Mouse (Mus musculus) heart, embryonic 12.5 days (tissue): ENCODE data around the gene Cytip. TPM values are rescaled to one million over a fixed set of nuclear protein-coding genes. Genes with fewer than 3 reads are reported as not detected.

Source experiments
- ATAC-seq: fragments of 200-750 bp; cut with Nextera tagmentation; 2 replicates; pipeline ENCODE4 v1.8.0; 2017; ENCODE audit warnings: moderate TSS enrichment, moderate library complexity; ENCODE audit not compliant: insufficient number of reproducible peaks, low FRiP score
- H3K27ac ChIP-seq: fragments of 300-500 bp; sonication (generic); 2 replicates; pipeline ENCODE4 v1.5.1; 2016; ENCODE audit warnings: mild to moderate bottlenecking, moderate library complexity; ENCODE audit not compliant: poor library complexity, severe bottlenecking
- H3K27me3 ChIP-seq: fragments of 300-500 bp; sonication (generic); replicated peaks from 2 replicates; pipeline ENCODE4 v1.6.1; 2016; ENCODE audit warnings: mild to moderate bottlenecking, moderate library complexity
- H3K36me3 ChIP-seq: fragments of 300-500 bp; sonication (generic); 2 replicates; pipeline ENCODE4 v1.6.1; 2016; ENCODE audit warnings: mild to moderate bottlenecking, moderate library complexity
- H3K4me1 ChIP-seq: fragments of 300-500 bp; sonication (generic); replicated peaks from 2 replicates; pipeline ENCODE4 v1.6.1; 2016; ENCODE audit warnings: mild to moderate bottlenecking
- H3K4me2 ChIP-seq: fragments of 300-500 bp; sonication (generic); 2 replicates; pipeline ENCODE4 v1.6.1; 2016; ENCODE audit warnings: mild to moderate bottlenecking, moderate library complexity
- H3K4me3 ChIP-seq: fragments of 300-500 bp; sonication (generic); 2 replicates; pipeline ENCODE4 v1.5.1; 2016; ENCODE audit warnings: mild to moderate bottlenecking
- H3K9ac ChIP-seq: fragments of 300-500 bp; sonication (generic); 2 replicates; pipeline ENCODE4 v1.6.1; 2016; ENCODE audit warnings: mild to moderate bottlenecking, moderate library complexity
- H3K9me3 ChIP-seq: fragments of 300-500 bp; sonication (generic); replicated peaks from 2 replicates; pipeline ENCODE4 v1.6.1; 2016; ENCODE audit warnings: mild to moderate bottlenecking, moderate library complexity
- WGBS: fragments of 180-500 bp; shearing (Covaris S2); methylation state at CpG from one replicate; pipeline ENCODE4 v1.1.7; 2016; 5-methylcytosine and 5-hydroxymethylcytosine counted together
- polyA plus RNA-seq: library from polyadenylated mRNA; unstranded; fragments of >200 nt; fragmentation: Nextera tagmentation; extraction: Ambion mirVana; gene quantifications from 2 replicates; pipeline ENCODE4 v1.2.1, GENCODE M21; 2016

Cytip gene
- 0.14 and 0.27 TPM in 2 replicates for polyA plus RNA-seq

- no peak within 1 kb of the TSS for H3K9ac ChIP-seq
- H3K9me3 ChIP-seq: no peaks in the 10 kb centered on the region
- no peak for ATAC-seq
- H3K27ac ChIP-seq: no peak within 1 kb of the TSS
- no peaks in the 10 kb centered on the region for H3K36me3 ChIP-seq
- no peak within 1 kb of the TSS for H3K4me2 ChIP-seq
- WGBS: 61% methylated on average over 4 of the region's 4 CpGs
- no peaks in the 10 kb centered on the region for H3K4me1 ChIP-seq
- H3K4me3 ChIP-seq: no peak within 1 kb of the TSS
- H3K27me3 ChIP-seq: no peaks in the 10 kb centered on the region
These were observed at the start of gene Cytip for GRCm38 (mm10) chr2:58195346-58195745. Cytip (minus strand) TSS chr2:58195532.

GRCm38 (mm10) chr2:58240639-58241038 lies 45.3 kb upstream of the Cytip start:
- no peaks in the 10 kb centered on the region for H3K27me3 ChIP-seq
- 71% methylated on average over 4 of the region's 4 CpGs for WGBS

GRCm38 (mm10) chr2:58237487-58237886 lies 42.2 kb upstream of the Cytip start:
- H3K4me3 ChIP-seq: no peak overlapping the region
- no peak overlapping the region for H3K4me2 ChIP-seq
- no peak for ATAC-seq
- no peak overlapping the region for H3K9ac ChIP-seq
- H3K27ac ChIP-seq: no peak overlapping the region
- WGBS: 66% methylated on average over 2 of the region's 2 CpGs
- H3K9me3 ChIP-seq: no peaks in the 10 kb centered on the region
- H3K27me3 ChIP-seq: no peaks in the 10 kb centered on the region
- no peaks in the 10 kb centered on the region for H3K4me1 ChIP-seq
- H3K36me3 ChIP-seq: no peaks in the 10 kb centered on the region

More at GRCm38 (mm10) chr2:58240639-58241038, 45.3 kb upstream of the Cytip start:
- Histone ChIP-seq H3K4me2 (no peak overlapping the region), H3K36me3 (no peaks in the 10 kb centered on the region), H3K4me3 (no peak overlapping the region), H3K27ac (no peak overlapping the region), H3K9me3 (no peaks in the 10 kb centered on the region), H3K4me1 (no peaks in the 10 kb centered on the region), H3K9ac (no peak overlapping the region)
- no peak for ATAC-seq

GRCm38 (mm10) chr2:58199442-58199841 lies 4.1 kb upstream of the Cytip start:
- H3K4me1 ChIP-seq: no peaks in the 10 kb centered on the region
- no peaks in the 10 kb centered on the region for H3K27me3 ChIP-seq
- H3K9me3 ChIP-seq: no peaks in the 10 kb centered on the region
- no peak for ATAC-seq
- no peak overlapping the region for H3K27ac ChIP-seq
- H3K9ac ChIP-seq: no peak overlapping the region
- H3K4me3 ChIP-seq: no peak overlapping the region
- 58% methylated on average over 6 of the region's 6 CpGs for WGBS
- no peak overlapping the region for H3K4me2 ChIP-seq
- no peaks in the 10 kb centered on the region for H3K36me3 ChIP-seq

- Histone ChIP-seq H3K36me3 (no peaks in the 10 kb centered on the region), H3K4me3 (no peak overlapping the region), H3K4me1 (no peaks in the 10 kb centered on the region), H3K9ac (no peak overlapping the region), H3K4me2 (no peak overlapping the region), H3K9me3 (no peaks in the 10 kb centered on the region), H3K27me3 (no peaks in the 10 kb centered on the region), H3K27ac (no peak overlapping the region)
- no peak for ATAC-seq
- WGBS: 56% methylated on average over 1 of the region's 1 CpGs
These were observed 1.5 kb upstream of the Cytip start for GRCm38 (mm10) chr2:58196880-58197279.

- no peak overlapping the region for H3K9ac ChIP-seq
- H3K27ac ChIP-seq: no peak overlapping the region
- no peak for ATAC-seq
- H3K9me3 ChIP-seq: no peaks in the 10 kb centered on the region
- H3K4me1 ChIP-seq: peaks cover 3% of the 10 kb centered on the region
- no peaks in the 10 kb centered on the region for H3K27me3 ChIP-seq
- H3K36me3 ChIP-seq: no peaks in the 10 kb centered on the region
- 83% methylated on average over 10 of the region's 10 CpGs for WGBS
- no peak overlapping the region for H3K4me2 ChIP-seq
- no peak overlapping the region for H3K4me3 ChIP-seq
These were observed 763 bp downstream of the Cytip start for GRCm38 (mm10) chr2:58194422-58195115.

GRCm38 (mm10) chr2:58192160-58192559 lies 3.2 kb downstream of the Cytip start:
- WGBS: 88% methylated on average over 5 of the region's 5 CpGs

GRCm38 (mm10) chr2:58189501-58189900 lies 5.8 kb downstream of the Cytip start:
- no peaks in the 10 kb centered on the region for H3K27me3 ChIP-seq
- H3K4me1 ChIP-seq: peaks cover 4% of the 10 kb centered on the region
- no peak overlapping the region for H3K27ac ChIP-seq
- H3K4me2 ChIP-seq: no peak overlapping the region
- 59% methylated on average over 4 of the region's 4 CpGs for WGBS
- no peak overlapping the region for H3K9ac ChIP-seq
- H3K9me3 ChIP-seq: no peaks in the 10 kb centered on the region
- no peak for ATAC-seq
- H3K36me3 ChIP-seq: no peaks in the 10 kb centered on the region
- H3K4me3 ChIP-seq: no peak overlapping the region

More at GRCm38 (mm10) chr2:58192160-58192559, 3.2 kb downstream of the Cytip start:
- no peak overlapping the region for H3K4me2 ChIP-seq
- H3K36me3 ChIP-seq: no peaks in the 10 kb centered on the region
- H3K4me1 ChIP-seq: peaks cover 4% of the 10 kb centered on the region
- H3K27ac ChIP-seq: no peak overlapping the region
- no peak for ATAC-seq
- H3K9me3 ChIP-seq: no peaks in the 10 kb centered on the region
- H3K9ac ChIP-seq: no peak overlapping the region
- H3K4me3 ChIP-seq: no peak overlapping the region
- no peaks in the 10 kb centered on the region for H3K27me3 ChIP-seq

- no peaks in the 10 kb centered on the region for H3K36me3 ChIP-seq
- 48% methylated on average over 1 of the region's 1 CpGs for WGBS
- no peak overlapping the region for H3K4me3 ChIP-seq
- ATAC-seq: no peak
- peaks cover 4% of the 10 kb centered on the region for H3K4me1 ChIP-seq
- no peak overlapping the region for H3K27ac ChIP-seq
- H3K4me2 ChIP-seq: no peak overlapping the region
- H3K9me3 ChIP-seq: no peaks in the 10 kb centered on the region
- H3K9ac ChIP-seq: no peak overlapping the region
- no peaks in the 10 kb centered on the region for H3K27me3 ChIP-seq
These were observed 6.4 kb downstream of the Cytip start for GRCm38 (mm10) chr2:58188903-58189302.

- Histone ChIP-seq H3K27ac (no peak overlapping the region), H3K4me3 (no peak overlapping the region), H3K36me3 (no peaks in the 10 kb centered on the region), H3K9ac (no peak overlapping the region), H3K27me3 (no peaks in the 10 kb centered on the region), H3K4me2 (no peak overlapping the region), H3K4me1 (peaks cover 4% of the 10 kb centered on the region), H3K9me3 (no peaks in the 10 kb centered on the region)
- ATAC-seq: no peak
- WGBS: 65% methylated on average over 8 of the region's 8 CpGs
These were observed 7.9 kb downstream of the Cytip start for GRCm38 (mm10) chr2:58187310-58188051.

- 72% methylated on average over 2 of the region's 2 CpGs for WGBS
- Histone ChIP-seq H3K4me3 (no peak overlapping the region), H3K4me1 (no peaks in the 10 kb centered on the region), H3K9ac (no peak overlapping the region), H3K27me3 (no peaks in the 10 kb centered on the region), H3K27ac (no peak overlapping the region), H3K4me2 (no peak overlapping the region), H3K36me3 (no peaks in the 10 kb centered on the region), H3K9me3 (no peaks in the 10 kb centered on the region)
- no peak for ATAC-seq
These were observed 11.1 kb downstream of the Cytip start for GRCm38 (mm10) chr2:58184197-58184596.
